Mouse (Mus musculus) adrenal gland, adult 8-10 months (tissue): ENCODE data around the gene Emx1. TPM values are rescaled to one million over a fixed set of nuclear protein-coding genes. Genes with fewer than 3 reads are reported as not detected.
A peak's percentile ranks its signal among the peaks of the same experiment; 100 is the strongest.

Source experiments
- DNase-seq: peaks from one replicate; pipeline ENCODE4 v3.0.0; 2022
- total RNA-seq, 4 experiments: library from RNA; stranded (reverse); gene quantifications; 2 replicates each; pipeline ENCODE4 v1.2.4; 2022

Emx1 gene
- total RNA-seq, 4 experiments from 2014 or later = not detected

- DNase-seq = no peak
Observed at GRCm38 (mm10) chr6:85189911-85190591, 2.8 kb downstream of the Emx1 start.

GRCm38 (mm10) chr6:85190671-85191070, 3.4 kb downstream of the Emx1 start:
- DNase-seq = no peak

DNA sequence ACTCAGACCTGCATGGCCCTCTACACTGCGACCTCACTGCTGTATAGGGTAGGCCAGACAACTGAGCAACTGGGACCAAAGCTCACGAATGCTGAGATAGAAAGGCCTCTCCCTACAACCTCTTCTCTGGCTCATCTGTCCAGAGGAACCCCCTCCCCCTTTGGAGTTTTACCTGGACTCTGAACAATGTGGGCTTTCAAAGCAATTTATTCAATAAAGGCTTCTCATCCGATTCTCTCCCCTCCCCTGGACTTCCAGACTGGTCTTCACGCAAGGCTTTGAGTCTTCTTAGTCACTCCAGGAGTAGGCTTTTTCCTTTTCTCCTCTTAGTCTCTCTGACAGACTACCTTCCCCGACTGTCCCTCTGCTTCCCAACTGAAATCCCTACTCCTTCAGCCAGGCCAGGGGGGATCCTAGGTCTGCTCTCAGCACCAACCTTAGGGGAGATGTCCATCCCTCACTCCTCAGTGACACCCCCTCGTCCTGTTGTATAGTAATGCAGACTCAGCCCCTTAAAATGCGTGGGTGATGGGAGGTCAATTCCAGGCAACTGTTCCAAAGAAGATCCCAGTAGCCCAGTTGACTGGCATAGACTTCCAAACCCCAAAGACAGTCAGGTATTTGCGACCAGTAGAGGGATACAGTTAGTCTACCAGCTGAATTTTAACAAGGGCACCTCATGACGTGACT, 4.7 kb downstream of the Emx1 start:
- DNase-seq = no peak

GRCm38 (mm10) chr6:85193381-85194318, 6.4 kb downstream of the Emx1 start:
- DNase-seq = no peak

DNA sequence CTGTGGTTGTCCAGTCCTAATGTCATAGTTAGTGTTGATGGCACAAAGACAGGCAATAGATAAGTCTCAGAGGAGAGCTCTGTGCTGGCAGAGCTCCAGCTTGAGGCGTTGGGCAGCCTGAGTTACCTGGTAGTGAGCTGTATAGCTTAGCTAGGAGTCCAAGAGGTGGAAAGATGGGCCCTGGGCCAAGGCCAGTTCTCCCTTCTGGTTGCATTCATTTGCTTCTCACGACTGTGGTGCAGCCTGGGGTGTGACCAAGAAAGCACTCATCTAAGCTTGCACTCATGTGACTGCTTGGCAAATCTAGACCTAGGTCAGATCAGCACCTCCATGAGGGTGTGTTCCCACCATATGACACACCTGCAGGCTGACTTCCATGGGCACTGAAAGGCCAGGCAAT, 10.7 kb downstream of the Emx1 start:
- no peak for DNase-seq

DNA sequence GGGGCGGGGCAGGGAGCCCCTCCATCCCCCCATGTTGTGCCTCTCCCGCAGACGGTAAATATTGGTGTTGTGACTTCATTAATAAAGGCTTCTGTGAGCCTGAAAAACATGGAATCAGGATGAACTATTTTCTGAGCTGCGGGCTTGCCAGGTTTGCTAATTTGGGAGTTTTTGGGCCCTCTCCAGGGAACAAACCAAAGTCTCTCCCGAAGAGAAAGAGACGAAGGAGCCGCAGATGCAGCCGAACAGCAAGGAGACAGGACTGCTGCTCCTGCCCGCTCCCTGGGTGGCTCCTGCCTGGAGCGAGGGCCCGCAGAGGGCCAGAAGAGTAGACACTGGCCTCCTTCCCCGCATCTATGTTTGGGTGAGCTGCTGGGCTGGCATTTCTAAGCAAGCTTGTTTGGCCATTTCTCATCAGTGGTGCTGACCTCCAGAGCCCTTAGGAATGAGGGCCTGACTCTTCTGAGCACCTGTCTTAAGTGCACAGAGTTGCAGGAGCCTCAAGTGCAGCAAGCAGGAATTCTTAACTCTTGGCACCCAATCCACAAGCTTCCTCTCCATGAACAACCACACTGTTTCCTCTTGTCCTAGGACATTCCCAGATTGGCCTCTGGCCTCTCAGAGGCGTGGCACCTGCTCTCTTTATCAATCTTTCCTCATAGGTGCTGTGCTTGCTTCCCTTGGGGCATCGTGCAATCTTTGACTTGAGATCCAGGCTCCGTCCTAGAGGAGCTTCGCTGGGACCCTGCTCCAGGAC, 19.1 kb downstream of the Emx1 start:
- no peak for DNase-seq

- no peak for DNase-seq
Observed at GRCm38 (mm10) chr6:85206939-85207285, 19.7 kb downstream of the Emx1 start.

DNA sequence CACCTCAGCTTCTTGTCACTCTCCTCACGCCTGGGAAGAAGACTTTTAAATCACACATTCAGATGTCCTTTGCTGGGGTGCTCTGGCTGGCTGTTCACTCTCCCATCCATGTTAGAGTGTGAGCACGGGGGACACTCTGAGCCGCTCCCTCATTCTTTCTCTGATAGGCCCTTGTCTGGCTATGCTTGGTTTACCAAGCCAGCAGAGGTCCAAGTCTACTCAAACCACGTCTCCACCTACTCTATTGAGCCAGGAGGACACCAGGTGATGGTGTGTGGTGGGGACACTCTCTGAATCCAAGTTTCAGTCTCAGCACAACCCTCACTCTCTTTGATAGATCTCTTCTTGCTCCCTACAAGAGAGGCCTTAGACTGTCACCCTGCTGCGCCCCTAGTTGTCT, 20.1 kb downstream of the Emx1 start:
- DNase-seq = no peak

DNA sequence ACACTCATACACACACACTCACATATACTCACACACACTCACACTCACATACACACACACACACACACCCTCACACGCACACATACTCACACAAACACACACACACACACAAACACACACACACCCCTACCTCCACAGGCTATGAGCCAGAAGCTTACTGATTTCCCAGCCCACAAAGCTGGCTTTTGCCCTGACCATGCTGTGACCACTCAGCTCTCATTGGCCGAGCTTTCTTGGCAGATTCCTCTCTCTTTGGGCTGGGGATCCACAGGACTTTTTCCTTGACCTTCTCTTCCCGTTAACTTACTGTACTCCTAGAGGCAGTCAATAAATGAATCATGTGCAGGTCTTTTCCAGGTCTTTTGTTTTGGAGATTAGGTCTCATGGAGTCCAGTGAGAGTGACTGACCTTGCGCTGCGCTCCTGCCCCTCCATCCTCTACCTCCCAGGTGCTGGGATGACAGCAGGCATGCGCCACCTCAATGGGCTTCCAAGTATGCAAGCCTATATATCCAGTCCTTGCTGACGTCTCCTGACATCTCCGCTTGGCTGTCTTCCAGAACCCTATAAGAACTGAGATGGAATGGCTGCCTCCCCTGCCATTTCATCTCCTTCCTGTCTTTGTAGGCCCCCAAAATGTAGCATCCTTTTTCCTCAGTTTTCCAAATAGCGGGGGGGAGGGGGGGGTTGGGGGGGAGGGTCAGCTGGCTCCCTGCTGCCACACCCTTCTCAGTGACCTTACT, 22.2 kb downstream of the Emx1 start:
- peak; percentile 29 for DNase-seq

- DNase-seq = no peak
Observed at GRCm38 (mm10) chr6:85210686-85211085, 23.4 kb downstream of the Emx1 start.

DNA sequence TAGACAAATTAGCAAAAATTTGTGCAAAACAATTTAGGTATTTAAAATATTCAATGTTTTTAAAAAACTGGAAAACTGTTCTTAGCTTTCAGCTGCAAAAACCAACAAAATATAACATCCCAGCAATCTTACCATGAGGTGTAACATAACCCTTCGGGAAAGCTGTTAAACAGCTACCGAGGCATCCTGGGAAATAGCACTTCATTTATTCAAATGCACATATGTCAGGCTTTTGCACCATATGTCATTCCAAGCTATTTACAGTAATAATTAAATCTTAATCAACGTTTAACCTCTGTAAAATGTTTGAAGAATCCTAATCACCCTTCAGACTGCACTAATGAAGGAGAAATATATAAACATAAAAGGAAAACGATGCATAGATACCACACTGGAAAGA, 31.0 kb downstream of the Emx1 start:
- no peak for DNase-seq

DNA sequence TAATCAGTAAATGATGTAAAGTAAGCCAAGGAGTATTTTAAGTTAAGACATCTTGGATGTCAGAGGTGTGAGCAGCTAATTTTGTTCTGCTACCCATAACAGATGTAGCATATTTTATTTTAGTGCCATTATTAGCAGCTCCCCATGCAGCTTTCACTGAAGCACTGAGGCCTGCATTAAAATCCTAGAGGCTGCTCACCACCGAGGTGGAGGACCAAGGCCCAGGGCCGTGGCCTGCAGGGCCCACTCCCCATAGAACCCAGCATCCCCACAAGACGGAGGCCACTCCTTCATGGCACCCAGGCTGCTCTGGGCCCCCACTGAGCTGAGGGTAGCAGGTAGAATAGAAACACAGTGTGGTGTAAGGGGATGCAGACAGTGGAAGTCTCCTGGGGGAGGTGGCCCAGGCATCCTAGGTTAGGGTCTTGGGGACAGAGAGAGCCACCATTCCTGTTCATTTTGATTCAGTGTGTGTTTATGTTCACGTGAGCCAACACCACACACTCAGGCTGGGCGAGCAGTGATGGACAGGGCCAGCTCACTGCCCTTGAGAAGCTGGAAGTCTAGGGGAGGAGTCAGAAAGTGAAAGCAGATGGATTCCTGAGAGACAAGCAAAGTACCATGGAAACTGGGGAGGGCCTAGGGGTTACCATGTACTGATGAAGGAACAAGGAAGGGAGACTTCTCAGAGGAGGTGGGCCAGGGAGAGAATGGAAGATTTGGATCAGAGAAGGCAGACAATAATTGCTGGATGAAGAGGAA, 31.6 kb downstream of the Emx1 start:
- DNase-seq = peak; percentile 22

GRCm38 (mm10) chr6:85219706-85220105, 32.5 kb downstream of the Emx1 start:
- no peak for DNase-seq

DNA sequence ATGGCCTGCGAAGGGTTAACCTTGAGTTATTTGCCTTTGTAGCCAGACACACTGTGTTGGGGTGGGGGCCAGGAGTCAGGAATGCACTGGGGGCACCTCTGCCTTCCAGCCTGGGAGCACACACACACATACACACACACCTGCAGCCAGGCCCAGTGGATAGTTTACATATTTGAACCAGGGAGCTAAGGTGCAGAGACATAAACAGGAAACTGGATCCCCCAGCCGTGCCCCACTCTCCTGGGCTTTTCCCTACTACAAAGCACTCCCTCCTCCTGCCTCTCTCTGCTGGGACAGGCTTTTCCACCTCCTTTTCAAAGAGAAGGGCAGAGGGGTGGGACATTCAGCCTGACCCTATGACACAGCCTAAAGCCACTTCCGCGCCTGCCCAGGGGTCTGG, 33.7 kb downstream of the Emx1 start:
- no peak for DNase-seq

DNA sequence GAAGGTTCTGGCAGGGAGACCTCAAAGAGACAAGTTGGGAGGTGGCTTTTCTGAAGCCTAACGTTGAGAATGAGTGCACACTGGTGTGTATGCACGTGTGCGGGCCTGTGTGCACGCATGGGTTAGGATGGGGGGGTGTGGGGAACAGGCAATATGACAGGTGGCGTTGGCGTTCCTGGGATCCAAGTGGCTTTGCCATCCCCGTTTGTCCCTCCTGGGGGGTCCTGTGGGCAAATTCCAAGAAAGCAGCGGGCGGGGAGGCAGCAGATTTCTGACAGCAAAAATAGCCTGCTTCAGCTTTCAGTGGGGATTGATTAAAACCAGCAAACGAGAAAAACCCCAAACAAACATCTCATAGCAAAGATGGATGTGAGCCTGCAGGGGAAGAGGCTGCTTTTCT, 35.3 kb downstream of the Emx1 start:
- DNase-seq = no peak

- no peak for DNase-seq
Observed at GRCm38 (mm10) chr6:85223498-85224150, 36.4 kb downstream of the Emx1 start.

DNA sequence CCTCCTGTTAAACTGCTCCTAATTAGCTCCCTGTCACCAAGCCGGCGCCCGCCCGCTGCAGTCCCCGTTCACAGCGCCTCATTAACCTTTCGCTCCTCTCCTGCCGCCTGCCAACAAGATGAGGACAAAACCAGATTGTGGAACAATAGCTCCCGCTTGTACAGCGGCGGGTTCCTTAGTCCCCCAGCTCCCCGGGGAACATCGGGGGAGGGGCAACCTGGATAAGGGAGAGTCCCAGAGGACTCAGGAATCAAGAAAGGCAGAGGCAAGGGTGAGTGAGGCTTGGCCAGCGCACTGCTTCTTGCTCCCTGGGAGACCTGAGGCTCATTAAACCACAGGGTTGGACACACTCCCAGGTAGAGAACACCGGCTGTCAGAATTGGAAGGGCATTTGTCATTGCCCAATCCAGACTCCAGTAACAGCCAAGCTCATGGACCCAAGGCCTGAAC, 37.2 kb downstream of the Emx1 start:
- no peak for DNase-seq

- no peak for DNase-seq
Observed at GRCm38 (mm10) chr6:85226570-85226969, 39.3 kb downstream of the Emx1 start.

- no peak for DNase-seq
Observed at GRCm38 (mm10) chr6:85227520-85227919, 40.3 kb downstream of the Emx1 start.

GRCm38 (mm10) chr6:85230762-85231161, 43.5 kb downstream of the Emx1 start:
- no peak for DNase-seq
